Comparison of ENCODE assay signal across 19 mouse cellular contexts in the genomic region with DNA sequence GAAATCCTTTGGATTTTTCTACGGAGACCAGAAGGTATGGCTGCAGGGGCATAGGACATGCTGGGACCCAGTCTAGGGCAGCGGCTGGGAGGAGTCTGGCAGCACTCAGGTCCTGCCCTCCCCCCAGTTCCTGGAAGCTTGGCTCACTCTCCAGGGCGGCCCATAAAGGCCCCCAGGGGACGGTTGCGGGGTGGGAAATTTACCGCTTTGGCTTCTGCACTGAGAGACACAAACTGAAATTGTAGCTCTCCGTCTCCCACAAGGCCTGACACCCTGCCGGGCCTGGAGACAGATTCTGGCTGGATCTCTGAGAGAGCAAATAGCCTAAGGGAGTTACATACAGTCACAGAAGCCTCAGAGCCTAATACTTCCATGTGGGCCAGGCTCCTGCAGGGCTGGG. TPM values are rescaled to one million over a fixed set of nuclear protein-coding genes. Genes with fewer than 3 reads are reported as not detected.
DNase-seq lines count a peak whose midpoint lies in the region; ATAC-seq lines count a peak whose summit lies in the region.
"Had no signal": no experiment of that assay in that cellular context is flagged by ENCODE, and none has a peak within 500 bp of the region (broad histone marks: within the 10 kb centered on the region; RNA-seq: fewer than 3 reads in every experiment).

No protein-coding gene starts in this region.

- DNase-seq in adrenal gland, postnatal 10 days = peak; percentile 43
- DNase-seq in adrenal gland, adult 8-10 months = no peak
- no peak for DNase-seq in heart, postnatal 25 days (ENCODE audit: low spot score)
- no peak for DNase-seq in liver, embryonic 13.5 days
- no peak for DNase-seq in liver, embryonic 11.5 days (ENCODE audit: low spot score)
- no peak for DNase-seq in layer of hippocampus, adult 9-11 months
- DNase-seq: cerebellum, adult 2 months; gastrocnemius, postnatal 10 days; lung, embryonic 14.5 days; lung, postnatal 4 days; thymus, postnatal 25 days had no signal

- no peak overlapping the region for H3K4me2 ChIP-seq in heart, embryonic 12.5 days
- H3K4me2 ChIP-seq in liver, embryonic 13.5 days = no peak overlapping the region
- no peak overlapping the region for H3K4me2 ChIP-seq in liver, embryonic 11.5 days
- H3K4me2 ChIP-seq: embryonic facial prominence, embryonic 12.5 days; lung, embryonic 14.5 days had no signal

- H3K9ac ChIP-seq in heart, embryonic 12.5 days = peak overlapping the region; percentile 38; the same call in 1 of the 2 replicates
- 0 out of 2 replicates have a peak overlapping the region, but pooled peaks have one; percentile 2 for H3K9ac ChIP-seq in liver, embryonic 13.5 days
- no peak overlapping the region for H3K9ac ChIP-seq in liver, embryonic 11.5 days (ENCODE audit: low read depth, low read length)
- H3K9ac ChIP-seq: embryonic facial prominence, embryonic 12.5 days; lung, embryonic 14.5 days had no signal

- H3K9me3 ChIP-seq in heart, embryonic 12.5 days (replicated peaks) = no peaks in the 10 kb centered on the region
- H3K9me3 ChIP-seq in liver, embryonic 13.5 days (replicated peaks) = no peaks in the 10 kb centered on the region
- no peaks in the 10 kb centered on the region for H3K9me3 ChIP-seq in liver, embryonic 11.5 days (ENCODE audit: control insufficient read depth, low read length)
- H3K9me3 ChIP-seq: embryonic facial prominence, embryonic 12.5 days; midbrain, embryonic 10.5 days had no signal

- no peak for ATAC-seq in heart, embryonic 12.5 days (ENCODE audit: insufficient number of reproducible peaks, low FRiP score)
- ATAC-seq in liver, embryonic 13.5 days (ENCODE audit: low read depth) = no peak
- no peak for ATAC-seq in liver, embryonic 11.5 days (replicated peaks; ENCODE audit: low FRiP score)
- ATAC-seq in frontal cortex, adult (ENCODE audit: low TSS enrichment) = no peak
- ATAC-seq: CD4-positive, CD25-positive, alpha-beta regulatory T cell, adult 4 months; hindbrain, embryonic 16.5 days had no signal

- H3K27ac ChIP-seq in heart, embryonic 12.5 days (ENCODE audit: poor library complexity, severe bottlenecking) = no peak overlapping the region
- no peak overlapping the region for H3K27ac ChIP-seq in liver, embryonic 13.5 days
- no peak overlapping the region for H3K27ac ChIP-seq in liver, embryonic 11.5 days (ENCODE audit: low read depth, low read length)
- H3K27ac ChIP-seq: embryonic facial prominence, embryonic 12.5 days; midbrain, embryonic 10.5 days had no signal

- no peaks in the 10 kb centered on the region for H3K27me3 ChIP-seq in heart, embryonic 12.5 days (replicated peaks)
- no peaks in the 10 kb centered on the region for H3K27me3 ChIP-seq in liver, embryonic 13.5 days
- H3K27me3 ChIP-seq in liver, embryonic 11.5 days (replicated peaks; ENCODE audit: control insufficient read depth, insufficient read depth, low read length) = no peaks in the 10 kb centered on the region
- H3K27me3 ChIP-seq: embryonic facial prominence, embryonic 12.5 days had no signal

- 60% methylated on average over 8 of the region's 8 CpGs for WGBS in heart, embryonic 12.5 days
- 81% methylated on average over 8 of the region's 8 CpGs for WGBS in liver, embryonic 13.5 days (ENCODE audit: insufficient replicate concordance)
- WGBS in liver, embryonic 11.5 days = 71% methylated on average over 8 of the region's 8 CpGs

- H3K36me3 ChIP-seq in heart, embryonic 12.5 days = no peaks in the 10 kb centered on the region
- H3K36me3 ChIP-seq in liver, embryonic 13.5 days = peaks cover 42% of the 10 kb centered on the region
- peaks cover 5% of the 10 kb centered on the region; the same call in 1 of the 2 replicates for H3K36me3 ChIP-seq in liver, embryonic 11.5 days (ENCODE audit: control insufficient read depth, insufficient read depth, low read length)
- H3K36me3 ChIP-seq: embryonic facial prominence, embryonic 12.5 days; midbrain, embryonic 10.5 days had no signal

- H3K4me3 ChIP-seq in heart, embryonic 12.5 days = no peak overlapping the region
- H3K4me3 ChIP-seq in liver, embryonic 13.5 days (replicated peaks) = no peak overlapping the region
- no peak overlapping the region for H3K4me3 ChIP-seq in liver, embryonic 11.5 days (ENCODE audit: low read depth, low read length)
- H3K4me3 ChIP-seq: embryonic facial prominence, embryonic 12.5 days; midbrain, embryonic 10.5 days had no signal

- peaks cover 54% of the 10 kb centered on the region for H3K4me1 ChIP-seq in heart, embryonic 12.5 days (replicated peaks)
- peaks cover 72% of the 10 kb centered on the region for H3K4me1 ChIP-seq in liver, embryonic 13.5 days (replicated peaks)
- H3K4me1 ChIP-seq in liver, embryonic 11.5 days (replicated peaks; ENCODE audit: control insufficient read depth, insufficient read depth, low read length) = peaks cover 50% of the 10 kb centered on the region

- intact Hi-C loops in heart, postnatal 25 days (cut with DNase I) = no loop called here

RNA-seq across cellular contexts. Expression of a gene that starts 7.1 kb away (rescaled TPM):
- 1 to 10 TPM in 1 of 2 experiments, under 1 TPM in 1; 0.66 to 1.2 TPM for total RNA-seq in adrenal gland, postnatal 10 days (2021)
- total RNA-seq in adrenal gland, adult 8-10 months (2022) = 1 to 10 TPM in 2 of 4 experiments, under 1 TPM in 2; 0.40 to 1.4 (median 0.94) TPM
- polyA plus RNA-seq in heart, embryonic 12.5 days (2016; fragmentation: Nextera tagmentation; extraction: Ambion mirVana) = 0.19 and 0.20 TPM in 2 replicates
- total RNA-seq in heart, postnatal 25 days (2021) = under 1 TPM in 1 of 2 experiments, not detected in 1; 0.11 TPM
- 0.50 and 0.76 TPM in 2 replicates for polyA plus RNA-seq in liver, embryonic 13.5 days (2015; fragmentation: Nextera tagmentation; extraction: Ambion mirVana)
- polyA plus RNA-seq in liver, embryonic 11.5 days (2014; fragmentation: Nextera tagmentation; extraction: Ambion mirVana) = 0.62 and 0.70 TPM in 2 replicates
- polyA plus RNA-seq: CD4-positive, CD25-positive, alpha-beta regulatory T cell, adult 4 months had no signal

RNA-seq across cellular contexts. Expression of a gene that starts 25.7 kb away (rescaled TPM):
- total RNA-seq in adrenal gland, postnatal 10 days (2021) = 10 to 100 TPM in 1 of 2 experiments, 1 to 10 TPM in 1; 8.2 to 13.4 TPM
- 10 to 100 TPM in 2 of 4 experiments, 1 to 10 TPM in 2; 6.8 to 11.1 (median 9.8) TPM for total RNA-seq in adrenal gland, adult 8-10 months (2022)
- 7.4 and 8.0 TPM in 2 replicates for polyA plus RNA-seq in heart, embryonic 12.5 days (2016; fragmentation: Nextera tagmentation; extraction: Ambion mirVana)
- total RNA-seq in heart, postnatal 25 days (2021) = 1 to 10 TPM; 1.9 to 2.0 TPM
- 13.2 and 16.8 TPM in 2 replicates for polyA plus RNA-seq in liver, embryonic 13.5 days (2015; fragmentation: Nextera tagmentation; extraction: Ambion mirVana)
- polyA plus RNA-seq in liver, embryonic 11.5 days (2014; fragmentation: Nextera tagmentation; extraction: Ambion mirVana) = 20.0 and 20.1 TPM in 2 replicates

RNA-seq across cellular contexts. Expression of a gene that starts 33.1 kb away (rescaled TPM):
- 10 to 100 TPM; 48.9 to 87.1 TPM for total RNA-seq in adrenal gland, postnatal 10 days (2021)
- total RNA-seq in adrenal gland, adult 8-10 months (2022) = 100 to 1,000 TPM; 160 to 412 (median 278) TPM
- 13.6 and 14.4 TPM in 2 replicates for polyA plus RNA-seq in heart, embryonic 12.5 days (2016; fragmentation: Nextera tagmentation; extraction: Ambion mirVana)
- total RNA-seq in heart, postnatal 25 days (2021) = 1 to 10 TPM; 4.2 to 5.4 TPM
- 8.0 and 8.3 TPM in 2 replicates for polyA plus RNA-seq in liver, embryonic 13.5 days (2015; fragmentation: Nextera tagmentation; extraction: Ambion mirVana)
- polyA plus RNA-seq in liver, embryonic 11.5 days (2014; fragmentation: Nextera tagmentation; extraction: Ambion mirVana) = 20.1 and 20.7 TPM in 2 replicates

RNA-seq across cellular contexts. Expression of a gene that starts 46.9 kb away (rescaled TPM):
- 1 to 10 TPM; 2.3 to 3.3 TPM for total RNA-seq in adrenal gland, postnatal 10 days (2021)
- 10 to 100 TPM in 1 of 4 experiments, 1 to 10 TPM in 1, under 1 TPM in 1, not detected in 1; 0.37 to 12.5 (median 6.0) TPM for total RNA-seq in adrenal gland, adult 8-10 months (2022)
- polyA plus RNA-seq in heart, embryonic 12.5 days (2016; fragmentation: Nextera tagmentation; extraction: Ambion mirVana) = 0.10 TPM in 1 of 2 replicates, not detected in the other
- total RNA-seq in heart, postnatal 25 days (2021) = not detected
- not detected in 2 replicates for polyA plus RNA-seq in liver, embryonic 13.5 days (2015; fragmentation: Nextera tagmentation; extraction: Ambion mirVana)
- 0.09 TPM in 1 of 2 replicates, not detected in the other for polyA plus RNA-seq in liver, embryonic 11.5 days (2014; fragmentation: Nextera tagmentation; extraction: Ambion mirVana)
- total RNA-seq: gastrocnemius, postnatal 10 days; layer of hippocampus, postnatal 25 days; liver, adult 2 months had no signal
- polyA plus RNA-seq: CD4-positive, CD25-positive, alpha-beta regulatory T cell, adult 4 months; embryonic facial prominence, embryonic 12.5 days; lung, embryonic 14.5 days had no signal

Comparison
In these comparisons a context has a peak if more than half of its experiments do, and no peak if none do; other contexts are left out.
1. RNA of a gene that starts 33.1 kb away (total RNA-seq): 160 to 412 TPM in adrenal gland, adult 8-10 months and 48.9 to 87.1 TPM in adrenal gland, postnatal 10 days; 4.2 to 5.4 TPM in heart, postnatal 25 days; every median in the first group is over 4 times any median in the second.